Mouse (Mus musculus): ENCODE measurements around the gene Ucp2. TPM values are rescaled to one million over a fixed set of nuclear protein-coding genes. Genes with fewer than 3 reads are reported as not detected.

Gene Ucp2
- polyA plus RNA-seq, 1 experiment from 2014 or later, result 127 TPM

DNA sequence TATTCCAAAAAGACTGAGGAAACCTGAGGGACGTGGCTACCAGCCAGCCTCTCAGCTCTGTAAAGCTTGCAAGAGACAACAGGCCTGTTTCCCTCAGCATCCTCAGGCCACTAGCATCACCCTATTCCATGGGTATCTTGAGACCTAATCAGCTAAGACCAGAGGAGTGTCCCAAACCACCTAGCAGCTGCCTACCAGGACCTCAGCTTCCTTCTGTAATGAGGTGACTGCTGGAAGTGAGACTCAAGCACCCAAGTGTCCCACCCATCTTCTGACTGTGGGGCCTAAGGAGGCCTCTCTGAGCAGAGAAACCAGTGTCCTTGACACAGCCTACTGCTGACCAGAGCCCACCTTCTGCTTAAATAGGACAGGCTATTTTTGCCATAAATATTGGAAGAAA, 23.6 kb upstream of the Ucp2 start:
- H3K4me2 ChIP-seq (ENCODE audit: low read length), result no peak overlapping the region
- H3K27me3 ChIP-seq (ENCODE audit: control insufficient read depth, insufficient read depth, low read length), result no peaks in the 10 kb centered on the region
- peaks cover 38 to 39% of the 10 kb centered on the region in 2 experiments for H3K4me1 ChIP-seq (ENCODE audit: control insufficient read depth in 2 of 2, insufficient read depth in 2 of 2, low read length in 2 of 2)
- no peaks in the 10 kb centered on the region for H3K9me3 ChIP-seq (ENCODE audit: control insufficient read depth, low read length)
- H3K9ac ChIP-seq (ENCODE audit: low read length), result no peak overlapping the region
- H3K36me3 ChIP-seq (ENCODE audit: control insufficient read depth, insufficient read depth, low read length), result peaks cover 10% of the 10 kb centered on the region
- no peak overlapping the region for H3K4me3 ChIP-seq (ENCODE audit: control insufficient read depth in 1 of 2, insufficient read depth in 1 of 2, low read depth in 1 of 2, low read length in 2 of 2)
- ATAC-seq (ENCODE audit: insufficient number of reproducible peaks, insufficient read depth, low FRiP score, low read depth), result no peak
- WGBS, result 100% methylated on average over 1 of the region's 1 CpGs
- no peak overlapping the region for H3K27ac ChIP-seq (replicated peaks in 1 of 2; ENCODE audit: control insufficient read depth in 1 of 2, insufficient read depth in 1 of 2, low read depth in 2 of 2, low read length in 2 of 2)

DNA sequence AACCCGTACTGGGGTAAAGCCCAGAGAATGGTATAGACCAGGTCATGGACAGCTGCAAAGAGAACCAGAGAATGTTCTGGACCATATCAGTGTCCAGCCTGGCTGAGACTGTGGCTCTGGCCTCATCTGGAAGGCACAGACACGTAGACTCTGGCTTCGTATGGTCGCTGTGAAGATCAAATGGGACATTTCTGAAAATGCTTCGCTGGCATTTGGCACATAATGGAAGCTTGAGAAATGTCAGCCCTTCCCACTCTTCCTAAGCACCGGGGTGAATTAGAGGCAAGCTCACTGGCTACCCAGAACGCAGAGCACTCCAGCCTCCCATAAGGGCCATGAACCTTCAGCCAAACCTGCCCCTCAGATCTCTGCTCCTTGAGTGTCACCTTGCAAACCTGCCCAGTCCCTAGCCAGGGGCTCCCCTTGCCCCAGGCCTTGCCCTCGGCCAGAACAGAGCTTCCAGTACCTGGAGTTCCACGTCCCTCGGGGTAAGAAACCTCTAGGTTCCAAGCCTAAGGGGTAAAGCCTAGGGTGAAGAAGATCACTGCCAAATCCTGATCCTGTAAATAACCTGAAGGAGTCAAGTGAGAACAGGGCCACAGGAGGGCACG, 22.2 kb upstream of the Ucp2 start:
- Histone ChIP-seq H3K9ac (ENCODE audit: low read length) (no peak overlapping the region), H3K4me2 (ENCODE audit: low read length) (no peak overlapping the region), H3K27ac (replicated peaks in 1 of 2; ENCODE audit: control insufficient read depth in 1 of 2, insufficient read depth in 1 of 2, low read depth in 2 of 2, low read length in 2 of 2) (no peak overlapping the region; a peak in 1 of 4 replicates), H3K36me3 (ENCODE audit: control insufficient read depth, insufficient read depth, low read length) (peaks cover 8% of the 10 kb centered on the region), H3K27me3 (ENCODE audit: control insufficient read depth, insufficient read depth, low read length) (no peaks in the 10 kb centered on the region), H3K4me1 (ENCODE audit: control insufficient read depth in 2 of 2, insufficient read depth in 2 of 2, low read length in 2 of 2) (peaks cover 33 to 34% of the 10 kb centered on the region in 2 experiments), H3K4me3 (ENCODE audit: control insufficient read depth in 1 of 2, insufficient read depth in 1 of 2, low read depth in 1 of 2, low read length in 2 of 2) (no peak overlapping the region), H3K9me3 (ENCODE audit: control insufficient read depth, low read length) (no peaks in the 10 kb centered on the region)
- no peak for ATAC-seq (ENCODE audit: insufficient number of reproducible peaks, insufficient read depth, low FRiP score, low read depth)
- 87% methylated on average over 11 of the region's 11 CpGs for WGBS

DNA sequence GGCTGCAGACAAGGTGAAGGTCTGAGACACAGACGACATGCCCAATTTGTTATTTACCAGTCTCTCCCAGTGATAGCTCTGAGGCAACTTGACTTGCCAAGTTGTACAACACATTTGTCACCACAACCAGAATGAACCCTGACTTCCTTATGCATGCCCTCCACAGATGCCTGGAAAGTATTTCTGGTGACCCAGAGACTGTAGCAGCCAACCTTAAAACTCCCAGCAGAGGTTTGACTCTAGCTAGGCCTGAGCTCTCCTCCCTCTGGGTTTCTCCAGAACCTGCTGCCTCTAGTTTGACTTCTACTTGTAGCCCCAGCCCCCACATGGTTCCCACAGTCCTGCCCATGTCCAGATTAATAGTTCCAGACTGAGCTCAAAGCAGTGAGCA, 21.7 kb upstream of the Ucp2 start:
- Histone ChIP-seq H3K9me3 (ENCODE audit: control insufficient read depth, low read length) (no peaks in the 10 kb centered on the region), H3K9ac (ENCODE audit: low read length) (no peak overlapping the region), H3K27me3 (ENCODE audit: control insufficient read depth, insufficient read depth, low read length) (no peaks in the 10 kb centered on the region), H3K27ac (replicated peaks in 1 of 2; ENCODE audit: control insufficient read depth in 1 of 2, insufficient read depth in 1 of 2, low read depth in 2 of 2, low read length in 2 of 2) (no peak overlapping the region; a peak in 1 of 4 replicates), H3K4me1 (ENCODE audit: control insufficient read depth in 2 of 2, insufficient read depth in 2 of 2, low read length in 2 of 2) (peaks cover 28 to 32% of the 10 kb centered on the region in 2 experiments), H3K4me2 (ENCODE audit: low read length) (no peak overlapping the region), H3K4me3 (ENCODE audit: control insufficient read depth in 1 of 2, insufficient read depth in 1 of 2, low read depth in 1 of 2, low read length in 2 of 2) (no peak overlapping the region), H3K36me3 (ENCODE audit: control insufficient read depth, insufficient read depth, low read length) (peaks cover 8% of the 10 kb centered on the region)
- no peak for ATAC-seq (ENCODE audit: insufficient number of reproducible peaks, insufficient read depth, low FRiP score, low read depth)
- WGBS, result 93% methylated on average over 1 of the region's 1 CpGs

DNA sequence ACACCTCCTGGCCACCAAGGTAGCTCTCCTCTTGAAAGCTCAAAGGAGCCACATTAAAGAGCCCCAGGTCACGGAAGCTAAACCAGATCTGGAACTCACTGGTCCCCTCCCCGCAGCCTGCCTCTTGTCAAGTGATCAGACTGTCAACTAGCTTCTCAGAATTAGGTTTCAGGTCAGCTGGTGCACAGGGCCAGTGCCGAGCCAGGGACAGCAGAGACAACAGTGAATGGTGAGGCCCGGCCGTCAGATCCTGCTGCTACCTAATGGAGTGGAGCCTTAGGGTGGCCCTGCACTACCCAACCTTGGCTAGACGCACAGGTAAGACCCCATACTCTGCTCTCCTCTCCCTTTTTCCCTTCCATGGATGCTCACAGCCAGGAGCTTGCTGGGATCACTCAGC, 20.4 kb upstream of the Ucp2 start, which contains the start of gene Ucp3:
Gene Ucp3 (plus strand): TSS at position 214 of the 400 bp plus-strand sequence.
- H3K4me1 ChIP-seq (ENCODE audit: control insufficient read depth in 2 of 2, insufficient read depth in 2 of 2, low read length in 2 of 2), result peaks cover 18 to 24% of the 10 kb centered on the region in 2 experiments
- no peaks in the 10 kb centered on the region for H3K9me3 ChIP-seq (ENCODE audit: control insufficient read depth, low read length)

DNA sequence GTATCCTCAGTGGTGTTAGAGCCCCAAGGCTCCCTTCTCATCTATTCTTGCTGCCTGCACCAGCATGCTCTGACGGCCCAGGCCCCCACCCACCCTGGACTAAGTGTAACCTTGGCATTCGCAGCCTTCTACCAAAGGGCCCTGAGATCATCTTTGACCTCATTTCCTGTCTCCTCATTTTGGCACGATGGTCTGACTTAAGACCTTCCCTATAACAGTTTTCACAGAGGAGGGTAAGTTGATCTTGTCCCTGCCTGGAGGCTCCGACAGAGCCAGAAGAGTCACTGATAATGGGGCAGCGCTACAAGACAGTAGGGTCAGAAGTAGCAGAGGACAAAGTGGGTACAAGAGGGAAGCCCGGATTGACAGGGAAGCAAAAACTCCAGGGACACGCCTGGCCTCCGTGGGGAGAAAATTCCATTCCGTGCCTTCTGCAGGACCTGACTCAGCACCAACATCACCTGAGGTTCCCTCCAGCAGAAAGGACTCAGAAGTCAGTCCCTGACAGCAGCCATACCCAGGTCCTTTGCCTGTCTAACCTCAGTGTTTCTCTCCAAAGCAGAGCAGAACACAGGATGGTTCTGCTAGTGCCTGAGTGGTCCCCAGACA, 19.2 kb upstream of the Ucp2 start:
- H3K4me3 ChIP-seq (ENCODE audit: control insufficient read depth in 1 of 2, insufficient read depth in 1 of 2, low read depth in 1 of 2, low read length in 2 of 2), result no peak overlapping the region
- H3K9ac ChIP-seq (ENCODE audit: low read length), result no peak overlapping the region
- peaks cover 8% of the 10 kb centered on the region for H3K36me3 ChIP-seq (ENCODE audit: control insufficient read depth, insufficient read depth, low read length)
- no peak overlapping the region for H3K27ac ChIP-seq (replicated peaks in 1 of 2; ENCODE audit: control insufficient read depth in 1 of 2, insufficient read depth in 1 of 2, low read depth in 2 of 2, low read length in 2 of 2)
- peaks cover 15 to 21% of the 10 kb centered on the region in 2 experiments for H3K4me1 ChIP-seq (ENCODE audit: control insufficient read depth in 2 of 2, insufficient read depth in 2 of 2, low read length in 2 of 2)
- WGBS, result 53% methylated on average over 9 of the region's 9 CpGs
- H3K27me3 ChIP-seq (ENCODE audit: control insufficient read depth, insufficient read depth, low read length), result no peaks in the 10 kb centered on the region
- no peak overlapping the region for H3K4me2 ChIP-seq (ENCODE audit: low read length)
- no peak for ATAC-seq (ENCODE audit: insufficient number of reproducible peaks, insufficient read depth, low FRiP score, low read depth)
- no peaks in the 10 kb centered on the region for H3K9me3 ChIP-seq (ENCODE audit: control insufficient read depth, low read length)

More for the DNA sequence above, 20.4 kb upstream of the Ucp2 start, which contains the start of gene Ucp3:
- 60% methylated on average over 6 of the region's 6 CpGs for WGBS
- Histone ChIP-seq H3K4me3 (ENCODE audit: control insufficient read depth in 1 of 2, insufficient read depth in 1 of 2, low read depth in 1 of 2, low read length in 2 of 2) (no peak within 1 kb of the TSS), H3K4me2 (ENCODE audit: low read length) (no peak within 1 kb of the TSS), H3K9ac (ENCODE audit: low read length) (no peak within 1 kb of the TSS), H3K36me3 (ENCODE audit: control insufficient read depth, insufficient read depth, low read length) (peaks cover 8% of the 10 kb centered on the region), H3K27me3 (ENCODE audit: control insufficient read depth, insufficient read depth, low read length) (no peaks in the 10 kb centered on the region), H3K27ac (replicated peaks in 1 of 2; ENCODE audit: control insufficient read depth in 1 of 2, insufficient read depth in 1 of 2, low read depth in 2 of 2, low read length in 2 of 2) (no peak within 1 kb of the TSS)
- no peak for ATAC-seq (ENCODE audit: insufficient number of reproducible peaks, insufficient read depth, low FRiP score, low read depth)

DNA sequence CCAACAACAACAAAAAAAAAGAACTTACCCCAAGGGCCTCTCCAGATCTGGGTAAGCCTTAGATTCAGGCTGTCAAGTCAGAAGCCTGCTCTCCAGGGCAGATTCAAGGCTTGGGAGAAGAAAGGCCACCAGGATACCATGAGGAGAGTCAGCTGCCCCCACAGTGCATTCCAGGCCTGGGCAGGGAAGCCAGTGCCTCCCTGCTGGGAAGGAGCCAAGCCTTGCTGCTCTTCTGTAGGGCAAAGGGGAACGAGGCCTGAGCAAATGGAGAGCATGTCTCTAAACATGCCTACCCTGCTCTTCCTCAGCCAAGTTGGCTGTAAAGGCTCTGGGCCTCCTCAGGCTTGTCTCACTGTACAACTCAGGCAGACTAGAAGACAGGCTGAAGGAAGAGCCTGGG, 18.5 kb upstream of the Ucp2 start:
- Histone ChIP-seq H3K27ac (replicated peaks in 1 of 2; ENCODE audit: control insufficient read depth in 1 of 2, insufficient read depth in 1 of 2, low read depth in 2 of 2, low read length in 2 of 2) (peak overlapping the region; percentile 20 to 50; a peak in 1 of 4 replicates), H3K4me3 (ENCODE audit: control insufficient read depth in 1 of 2, insufficient read depth in 1 of 2, low read depth in 1 of 2, low read length in 2 of 2) (no peak overlapping the region), H3K36me3 (ENCODE audit: control insufficient read depth, insufficient read depth, low read length) (peaks cover under 1% of the 10 kb centered on the region), H3K4me2 (ENCODE audit: low read length) (no peak overlapping the region), H3K4me1 (ENCODE audit: control insufficient read depth in 2 of 2, insufficient read depth in 2 of 2, low read length in 2 of 2) (peaks cover 15 to 19% of the 10 kb centered on the region in 2 experiments), H3K9me3 (ENCODE audit: control insufficient read depth, low read length) (no peaks in the 10 kb centered on the region), H3K27me3 (ENCODE audit: control insufficient read depth, insufficient read depth, low read length) (no peaks in the 10 kb centered on the region), H3K9ac (ENCODE audit: low read length) (no peak overlapping the region)
- WGBS, result 22% methylated on average over 1 of the region's 1 CpGs
- peak; percentile 45; the same call in 1 of the 2 replicates for ATAC-seq (ENCODE audit: insufficient number of reproducible peaks, insufficient read depth, low FRiP score, low read depth)

DNA sequence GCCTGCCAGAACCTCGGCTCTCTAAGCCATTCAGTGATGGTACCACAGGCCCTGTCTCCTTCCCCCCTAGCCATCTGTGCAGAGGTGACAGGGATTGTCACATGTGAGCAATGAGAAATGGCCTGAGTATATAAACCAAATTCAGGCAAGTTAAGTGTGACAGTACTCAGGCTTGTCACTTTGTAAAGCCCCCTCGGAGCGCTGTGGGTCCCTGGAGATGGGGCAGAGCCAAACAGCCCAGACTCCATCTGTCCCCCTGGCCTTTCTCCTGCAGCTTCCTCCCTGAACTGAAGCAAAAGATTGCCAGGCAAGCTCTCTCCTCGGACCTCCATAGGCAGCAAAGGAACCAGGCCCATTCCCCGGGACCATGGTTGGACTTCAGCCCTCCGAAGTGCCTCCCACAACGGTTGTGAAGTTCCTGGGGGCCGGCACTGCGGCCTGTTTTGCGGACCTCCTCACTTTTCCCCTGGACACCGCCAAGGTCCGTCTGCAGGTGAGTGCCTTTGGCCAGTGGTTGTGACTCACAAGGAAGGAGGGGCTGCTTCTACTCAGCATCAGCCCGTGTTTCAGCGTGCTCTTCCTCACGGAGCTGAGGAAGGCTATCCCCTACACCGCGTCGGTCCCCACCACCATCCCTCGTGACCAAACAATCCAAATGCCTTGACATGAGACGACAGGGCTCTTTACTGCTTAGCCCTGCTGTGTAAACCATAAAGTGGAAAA, 13.9 kb upstream of the Ucp2 start:
- H3K9ac ChIP-seq (ENCODE audit: low read length), result no peak overlapping the region
- no peaks in the 10 kb centered on the region for H3K27me3 ChIP-seq (ENCODE audit: control insufficient read depth, insufficient read depth, low read length)
- WGBS, result 75% methylated on average over 20 of the region's 20 CpGs
- peaks cover 7 to 10% of the 10 kb centered on the region in 2 experiments for H3K4me1 ChIP-seq (ENCODE audit: control insufficient read depth in 2 of 2, insufficient read depth in 2 of 2, low read length in 2 of 2)
- H3K4me3 ChIP-seq (ENCODE audit: control insufficient read depth in 1 of 2, insufficient read depth in 1 of 2, low read depth in 1 of 2, low read length in 2 of 2), result no peak overlapping the region
- H3K4me2 ChIP-seq (ENCODE audit: low read length), result no peak overlapping the region
- H3K27ac ChIP-seq (replicated peaks in 1 of 2; ENCODE audit: control insufficient read depth in 1 of 2, insufficient read depth in 1 of 2, low read depth in 2 of 2, low read length in 2 of 2), result no peak overlapping the region
- no peaks in the 10 kb centered on the region for H3K36me3 ChIP-seq (ENCODE audit: control insufficient read depth, insufficient read depth, low read length)
- no peaks in the 10 kb centered on the region for H3K9me3 ChIP-seq (ENCODE audit: control insufficient read depth, low read length)
- no peak for ATAC-seq (ENCODE audit: insufficient number of reproducible peaks, insufficient read depth, low FRiP score, low read depth)
